Mouse (Mus musculus) heart, embryonic 13.5 days (tissue): ENCODE measurements at regions not wholly inside any gene's neighbourhood (a gene's known extent, or its start where the extent isn't known, plus 50 kb on each side); places are given as distances from the start of the nearest gene placed in this dataset.

Experiments used
- ATAC-seq: fragments of 200-750 bp; cut with Nextera tagmentation; 2 replicates; pipeline ENCODE4 v1.8.0; 2017; ENCODE audit warnings: moderate TSS enrichment; ENCODE audit not compliant: insufficient number of reproducible peaks, low FRiP score, low TSS enrichment; ENCODE audit errors: extremely low read depth
- H3K27ac ChIP-seq: fragments of 300-500 bp; sonication (generic); replicated peaks from 2 replicates; pipeline ENCODE4 v1.5.1; 2015; ENCODE audit warnings: moderate library complexity, mild to moderate bottlenecking, inconsistent platforms
- H3K27me3 ChIP-seq: fragments of 300-500 bp; sonication (generic); replicated peaks from 2 replicates; pipeline ENCODE4 v1.6.1; 2015; ENCODE audit warnings: mild to moderate bottlenecking, inconsistent platforms
- H3K36me3 ChIP-seq: fragments of 300-500 bp; sonication (generic); 2 replicates; pipeline ENCODE4 v1.6.1; 2015; ENCODE audit warnings: mild to moderate bottlenecking, inconsistent platforms
- H3K4me1 ChIP-seq: fragments of 300-500 bp; sonication (generic); 2 replicates; pipeline ENCODE4 v1.6.1; 2015; ENCODE audit warnings: inconsistent platforms
- H3K4me2 ChIP-seq: fragments of 300-500 bp; sonication (generic); 2 replicates; pipeline ENCODE4 v1.6.1; 2015; ENCODE audit warnings: inconsistent platforms, mild to moderate bottlenecking, moderate library complexity
- H3K4me3 ChIP-seq: fragments of 300-500 bp; sonication (generic); 2 replicates; pipeline ENCODE4 v1.5.1; 2015; ENCODE audit warnings: moderate library complexity, mild to moderate bottlenecking, inconsistent platforms
- H3K9ac ChIP-seq: fragments of 300-500 bp; sonication (generic); 2 replicates; pipeline ENCODE4 v1.6.1; 2015; ENCODE audit warnings: inconsistent platforms, mild to moderate bottlenecking, moderate library complexity
- H3K9me3 ChIP-seq: fragments of 300-500 bp; sonication (generic); 2 replicates; pipeline ENCODE4 v1.6.1; 2016; ENCODE audit warnings: inconsistent platforms
- WGBS: fragments of 180-500 bp; shearing (Covaris S2); methylation state at CpG from one replicate; pipeline ENCODE4 v1.1.7; 2015; ENCODE audit warnings: mixed read lengths; 5-methylcytosine and 5-hydroxymethylcytosine counted together

DNA sequence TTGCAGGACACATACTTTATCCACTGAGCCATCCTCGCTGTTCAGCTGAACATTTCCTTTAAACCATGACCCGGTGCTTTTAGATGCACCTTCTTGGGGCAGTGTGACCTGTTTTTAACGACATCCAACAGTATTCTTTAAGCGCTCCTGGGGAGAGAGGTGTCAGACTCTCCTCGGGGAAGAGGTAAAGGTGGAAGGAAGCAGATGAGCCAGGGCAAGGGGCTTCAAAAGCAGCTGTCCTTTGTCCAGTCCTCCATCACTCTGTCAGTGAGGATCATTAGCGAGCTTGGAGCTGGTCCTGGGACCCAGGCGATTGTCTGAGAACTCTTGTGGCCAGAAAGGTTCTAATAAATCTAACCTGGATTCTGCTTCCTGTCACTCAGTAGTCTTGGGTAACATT is 72.4 kb upstream of the Lrig1 start:
- Histone ChIP-seq H3K4me3 (no peak overlapping the region), H3K27ac (no peak overlapping the region), H3K4me1 (peaks cover 25% of the 10 kb centered on the region), H3K36me3 (no peaks in the 10 kb centered on the region), H3K9ac (no peak overlapping the region), H3K27me3 (0 out of 2 replicates have a peak, but pooled peaks cover 9% of the 10 kb centered on the region), H3K9me3 (no peaks in the 10 kb centered on the region), H3K4me2 (no peak overlapping the region)
- WGBS = 55% methylated on average over 7 of the region's 7 CpGs
- no peak for ATAC-seq

DNA sequence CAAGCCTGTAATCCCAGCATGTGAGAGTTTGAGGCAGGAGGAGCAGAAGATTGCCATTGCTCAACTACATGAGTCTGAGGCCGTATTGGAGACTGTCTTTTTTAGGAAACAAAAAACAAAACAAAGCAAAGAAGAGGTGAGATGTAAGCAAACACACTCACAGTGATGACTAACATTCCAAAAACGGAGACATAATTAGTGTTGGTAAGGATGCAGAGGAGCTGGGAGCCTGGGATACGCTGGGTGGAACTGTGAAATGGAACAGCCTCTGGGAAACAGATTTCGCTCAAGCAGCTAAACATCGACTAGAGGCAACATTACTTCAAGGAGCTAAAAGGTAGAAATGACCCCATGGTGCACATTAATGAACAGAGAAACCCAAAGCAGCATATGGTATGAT is 68.3 kb upstream of the Lrig1 start:
- Histone ChIP-seq H3K27me3 (0 out of 2 replicates have a peak, but pooled peaks cover 9% of the 10 kb centered on the region), H3K4me1 (peaks cover 8% of the 10 kb centered on the region), H3K36me3 (no peaks in the 10 kb centered on the region), H3K9me3 (no peaks in the 10 kb centered on the region), H3K4me3 (no peak overlapping the region), H3K27ac (no peak overlapping the region), H3K4me2 (no peak overlapping the region), H3K9ac (no peak overlapping the region)
- WGBS = 71% methylated on average over 5 of the region's 5 CpGs
- ATAC-seq = no peak

DNA sequence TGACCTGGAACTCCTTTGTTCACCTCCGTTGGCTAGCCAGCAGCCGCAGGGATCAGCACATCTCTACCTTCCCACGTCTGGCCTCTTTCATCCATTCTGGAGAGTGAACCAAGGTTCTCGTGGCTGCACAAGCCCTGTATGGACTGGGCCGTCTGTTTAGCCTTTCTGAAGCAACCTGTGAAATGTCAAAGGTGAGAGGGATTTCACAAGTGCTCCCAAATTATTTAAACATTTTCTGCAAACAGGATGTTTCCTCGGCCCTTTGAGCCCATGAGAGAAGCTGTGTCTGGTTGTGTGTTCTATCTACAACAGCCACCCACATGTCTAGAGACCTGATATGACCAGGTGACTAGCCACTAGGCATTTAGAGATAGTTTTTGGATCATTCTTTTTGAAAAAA is 65.8 kb upstream of the Lrig1 start:
- Histone ChIP-seq H3K9ac (no peak overlapping the region), H3K4me2 (no peak overlapping the region), H3K4me1 (0 out of 2 replicates have a peak, but pooled peaks cover 3% of the 10 kb centered on the region), H3K4me3 (no peak overlapping the region), H3K9me3 (no peaks in the 10 kb centered on the region), H3K27ac (no peak overlapping the region), H3K27me3 (0 out of 2 replicates have a peak, but pooled peaks cover 3% of the 10 kb centered on the region), H3K36me3 (no peaks in the 10 kb centered on the region)
- ATAC-seq = no peak
- WGBS = 70% methylated on average over 6 of the region's 6 CpGs

DNA sequence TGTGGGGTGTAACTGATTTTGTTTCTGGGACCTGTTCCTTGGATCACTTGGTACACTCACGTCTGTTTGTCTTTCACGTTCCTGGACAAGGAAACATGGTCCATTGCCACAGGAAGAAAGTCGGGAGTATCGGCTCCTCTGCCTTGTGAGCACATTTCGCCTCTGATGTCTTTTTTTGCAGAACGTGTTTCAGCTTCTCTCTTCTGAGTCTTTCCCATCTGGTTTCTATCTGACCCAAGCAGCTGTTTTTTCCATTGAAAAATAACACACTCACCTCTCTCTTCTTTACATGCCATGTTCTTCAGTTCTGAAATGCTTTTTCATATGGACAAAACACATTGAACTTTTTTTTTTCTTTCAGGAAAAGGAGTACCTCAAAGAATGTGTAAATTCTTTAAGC is 61.4 kb upstream of the Lrig1 start:
- H3K27ac ChIP-seq = no peak overlapping the region
- WGBS = 67% methylated on average over 6 of the region's 6 CpGs
- H3K9me3 ChIP-seq = no peaks in the 10 kb centered on the region
- no peaks in the 10 kb centered on the region for H3K36me3 ChIP-seq
- no peak overlapping the region for H3K4me3 ChIP-seq
- no peak for ATAC-seq
- H3K27me3 ChIP-seq = 0 out of 2 replicates have a peak, but pooled peaks cover 9% of the 10 kb centered on the region
- H3K4me2 ChIP-seq = no peak overlapping the region
- no peak overlapping the region for H3K9ac ChIP-seq
- 0 out of 2 replicates have a peak, but pooled peaks cover 3% of the 10 kb centered on the region for H3K4me1 ChIP-seq

DNA sequence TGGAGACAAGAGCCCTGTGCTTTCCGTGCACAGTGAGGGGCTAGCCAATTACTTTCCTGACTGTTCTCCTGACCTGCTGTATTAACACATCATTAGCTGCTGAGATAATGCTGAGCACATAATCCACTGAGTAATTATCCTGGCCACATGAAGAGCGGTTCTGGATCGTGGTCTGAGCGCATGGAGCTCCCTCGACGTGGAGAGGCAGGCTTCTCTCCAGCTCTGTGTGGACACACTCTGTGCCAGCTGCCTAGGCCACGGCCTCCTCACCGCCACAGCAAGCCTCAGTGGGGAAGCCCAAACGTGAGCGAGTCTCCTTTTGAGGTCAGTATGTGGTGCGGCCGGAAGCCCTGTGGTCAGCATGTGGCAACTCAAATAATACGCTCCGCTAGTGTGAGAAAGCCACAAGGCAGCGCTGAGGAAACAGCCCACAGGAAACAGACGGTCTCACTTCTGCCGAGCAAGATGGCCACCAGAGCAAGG is 60.7 kb upstream of the Lrig1 start:
- Histone ChIP-seq H3K27me3 (0 out of 2 replicates have a peak, but pooled peaks cover 9% of the 10 kb centered on the region), H3K27ac (no peak overlapping the region; the same call in 1 of the 2 replicates), H3K4me2 (no peak overlapping the region), H3K4me3 (no peak overlapping the region), H3K36me3 (no peaks in the 10 kb centered on the region), H3K9me3 (no peaks in the 10 kb centered on the region), H3K4me1 (0 out of 2 replicates have a peak, but pooled peaks cover 3% of the 10 kb centered on the region), H3K9ac (no peak overlapping the region)
- whole genome bisulfite sequencing = 61% methylated on average over 17 of the region's 17 CpGs
- ATAC-seq = no peak

DNA sequence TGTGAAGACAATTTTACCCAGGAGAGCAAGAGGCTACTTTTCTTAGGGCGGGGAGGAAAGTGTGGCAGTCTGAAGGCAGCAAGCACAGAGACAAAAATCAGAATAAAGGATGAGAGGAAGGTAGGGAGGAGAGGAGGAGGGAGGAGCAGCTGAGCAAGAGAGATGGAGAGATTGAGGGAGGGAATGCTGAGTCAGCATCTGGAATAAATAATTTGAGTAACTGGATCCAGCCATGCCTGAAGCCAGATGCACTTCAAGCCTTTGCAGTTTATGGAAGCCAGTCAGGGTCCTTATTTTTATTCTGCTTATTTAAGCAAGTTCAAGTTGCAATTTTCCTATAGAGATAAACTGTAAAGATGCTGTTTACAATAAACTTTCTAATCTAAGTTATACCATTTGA is 59.7 kb upstream of the Lrig1 start:
- Histone ChIP-seq H3K9ac (no peak overlapping the region), H3K4me1 (peaks cover 7% of the 10 kb centered on the region; the same call in 1 of the 2 replicates), H3K4me3 (no peak overlapping the region), H3K4me2 (no peak overlapping the region), H3K36me3 (no peaks in the 10 kb centered on the region), H3K9me3 (no peaks in the 10 kb centered on the region), H3K27ac (no peak overlapping the region), H3K27me3 (0 out of 2 replicates have a peak, but pooled peaks cover 9% of the 10 kb centered on the region)
- WGBS = 83% methylated on average over 1 of the region's 1 CpGs
- no peak for ATAC-seq

DNA sequence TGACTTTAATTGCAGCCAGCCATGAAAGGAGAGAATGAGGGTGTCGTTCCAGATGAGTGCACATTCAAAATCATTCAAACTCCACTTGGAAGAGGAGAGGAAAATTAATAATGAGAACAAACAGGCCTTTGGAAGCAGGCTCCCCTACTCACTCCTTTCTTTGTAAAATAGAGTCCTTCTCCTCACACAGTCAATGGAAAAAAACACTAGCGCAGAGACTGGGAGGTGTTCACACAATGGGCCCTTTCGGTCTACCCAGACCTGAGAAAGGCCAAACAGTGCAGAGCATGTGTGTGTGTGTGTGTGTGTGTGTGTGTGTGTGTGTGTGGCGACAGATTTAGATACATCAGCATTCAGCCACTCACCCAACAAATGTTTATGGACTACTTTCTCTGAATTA is 56.0 kb upstream of the Lrig1 start:
- Histone ChIP-seq H3K4me3 (no peak overlapping the region), H3K4me1 (peaks cover 6% of the 10 kb centered on the region; the same call in 1 of the 2 replicates), H3K9me3 (no peaks in the 10 kb centered on the region), H3K4me2 (no peak overlapping the region), H3K9ac (no peak overlapping the region), H3K27ac (no peak overlapping the region), H3K36me3 (no peaks in the 10 kb centered on the region), H3K27me3 (0 out of 2 replicates have a peak, but pooled peaks cover 9% of the 10 kb centered on the region)
- no peak for ATAC-seq
- WGBS = 69% methylated on average over 4 of the region's 4 CpGs

DNA sequence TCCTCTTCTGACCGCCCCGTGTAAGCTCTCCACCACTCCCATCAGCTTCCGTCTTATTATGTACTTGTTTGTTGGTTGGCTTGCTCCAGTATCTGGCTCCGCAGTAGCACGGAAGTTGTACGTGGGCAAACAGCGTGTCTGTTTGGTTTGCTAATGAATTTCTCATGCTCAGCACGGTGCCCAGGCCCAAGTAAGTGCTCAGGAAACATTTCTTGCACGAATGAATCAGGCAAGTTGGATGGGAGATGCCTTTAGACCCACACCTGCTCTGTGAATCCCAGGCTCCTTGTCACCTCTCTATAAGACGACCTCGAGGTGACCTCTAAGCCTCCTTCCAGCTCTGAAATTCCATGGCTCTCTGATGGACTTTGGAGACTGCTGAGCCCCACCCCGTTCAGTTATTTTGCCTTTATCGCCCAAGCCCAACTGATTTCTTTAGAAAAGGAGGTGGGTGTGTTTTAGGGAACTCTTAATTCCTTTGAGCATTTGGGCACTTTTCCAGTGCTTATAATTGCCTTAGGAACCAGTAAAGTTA is 55.4 kb upstream of the Lrig1 start:
- Histone ChIP-seq H3K9me3 (no peaks in the 10 kb centered on the region), H3K4me3 (no peak overlapping the region), H3K4me2 (no peak overlapping the region), H3K36me3 (no peaks in the 10 kb centered on the region), H3K27me3 (0 out of 2 replicates have a peak, but pooled peaks cover 5% of the 10 kb centered on the region), H3K27ac (no peak overlapping the region), H3K9ac (no peak overlapping the region), H3K4me1 (peaks cover 4% of the 10 kb centered on the region; the same call in 1 of the 2 replicates)
- WGBS = 64% methylated on average over 13 of the region's 13 CpGs
- no peak for ATAC-seq

DNA sequence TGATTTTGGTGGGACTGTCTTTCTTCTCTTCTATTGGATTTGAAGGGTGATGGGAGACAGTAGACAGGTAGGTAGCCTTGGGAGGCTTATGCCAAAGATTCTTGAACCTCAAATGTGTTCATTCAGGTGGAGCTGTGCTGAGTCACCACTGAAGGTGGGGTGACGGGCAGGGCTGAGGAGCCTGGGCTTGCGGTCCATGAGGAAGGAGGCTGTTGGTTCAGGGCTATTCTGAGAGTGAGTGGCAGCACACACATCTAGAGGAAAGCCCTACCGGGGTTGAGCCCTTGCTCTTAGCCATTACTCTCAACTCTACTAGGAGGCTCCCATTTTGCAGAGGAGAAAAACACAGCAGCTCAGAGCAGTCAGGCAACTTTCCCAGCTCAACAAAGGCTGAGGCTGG is 54.6 kb upstream of the Lrig1 start:
- WGBS = 66% methylated on average over 3 of the region's 3 CpGs
- H3K4me2 ChIP-seq = no peak overlapping the region
- 0 out of 2 replicates have a peak, but pooled peaks cover 5% of the 10 kb centered on the region for H3K27me3 ChIP-seq
- H3K27ac ChIP-seq = no peak overlapping the region
- H3K9me3 ChIP-seq = no peaks in the 10 kb centered on the region
- H3K4me3 ChIP-seq = no peak overlapping the region
- no peak overlapping the region for H3K9ac ChIP-seq
- no peak for ATAC-seq
- peaks cover 4% of the 10 kb centered on the region; the same call in 1 of the 2 replicates for H3K4me1 ChIP-seq
- H3K36me3 ChIP-seq = no peaks in the 10 kb centered on the region

DNA sequence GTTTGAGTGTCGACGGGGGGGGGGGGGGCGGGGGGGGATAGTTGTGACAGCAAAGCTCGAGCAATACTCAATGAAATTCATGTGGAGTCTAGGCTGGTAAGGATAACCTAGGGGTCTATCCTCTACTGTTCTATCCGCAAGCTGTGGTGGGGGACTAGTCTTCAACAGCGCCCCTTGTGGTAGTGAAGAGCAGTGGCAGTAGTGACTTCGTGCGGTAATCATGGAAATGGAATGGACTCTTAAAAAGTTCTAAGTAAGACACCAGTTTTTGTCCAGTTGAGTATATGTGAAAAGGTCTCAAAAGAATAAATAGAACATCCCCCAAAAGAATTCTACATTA is 51.1 kb upstream of the Lrig1 start:
- WGBS = 24% methylated on average over 8 of the region's 8 CpGs
- ATAC-seq = no peak
- Histone ChIP-seq H3K36me3 (no peaks in the 10 kb centered on the region), H3K9me3 (no peaks in the 10 kb centered on the region), H3K4me2 (no peak overlapping the region), H3K27ac (no peak overlapping the region), H3K27me3 (no peaks in the 10 kb centered on the region), H3K4me1 (peaks cover 4% of the 10 kb centered on the region; the same call in 1 of the 2 replicates), H3K9ac (no peak overlapping the region), H3K4me3 (no peak overlapping the region)

DNA sequence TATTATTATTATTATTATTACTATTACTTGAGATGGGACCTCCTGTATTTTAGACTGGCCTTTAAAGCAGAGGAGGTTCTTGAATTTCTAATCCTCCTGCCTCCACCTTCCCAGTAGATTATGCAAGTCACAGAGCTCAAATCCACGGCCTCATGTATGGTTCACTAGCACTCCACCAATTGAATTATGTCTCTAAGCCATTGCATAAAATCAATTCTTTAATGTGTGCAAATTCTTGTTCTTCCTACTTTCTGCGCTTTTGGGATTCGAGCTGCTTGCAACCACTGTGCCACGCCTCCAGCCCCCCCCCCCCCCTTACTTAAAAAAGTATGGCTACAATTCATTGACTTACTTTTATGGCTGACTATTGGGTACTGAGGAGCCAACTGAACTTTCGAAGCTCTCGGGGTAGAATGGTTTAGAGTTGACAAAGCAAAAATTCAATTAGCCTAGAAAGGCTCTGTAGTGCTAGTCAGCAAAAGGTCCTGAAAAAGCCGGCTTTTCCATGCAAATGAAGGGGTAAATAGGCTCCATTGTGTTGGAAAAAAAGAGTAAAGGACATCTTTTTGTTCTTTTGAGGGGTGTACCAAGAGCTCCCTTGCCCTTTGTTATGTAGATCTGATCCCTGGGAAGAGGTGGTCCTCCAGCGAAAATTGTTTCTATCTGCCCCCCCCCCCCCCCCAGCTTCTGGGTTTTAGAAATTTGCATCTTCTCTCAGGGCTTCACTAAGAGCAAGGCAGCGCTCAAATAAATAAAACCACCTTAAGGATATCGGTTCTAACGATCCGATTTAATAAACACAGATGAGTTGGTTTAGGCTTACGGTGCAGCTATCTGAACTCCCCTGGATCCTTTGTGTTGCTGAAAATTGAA is 50.5 kb upstream of the Lrig1 start:
- Histone ChIP-seq H3K4me2 (no peak overlapping the region), H3K9me3 (no peaks in the 10 kb centered on the region), H3K4me1 (peaks cover 3% of the 10 kb centered on the region; the same call in 1 of the 2 replicates), H3K4me3 (no peak overlapping the region), H3K36me3 (no peaks in the 10 kb centered on the region), H3K27ac (no peak overlapping the region), H3K27me3 (no peaks in the 10 kb centered on the region), H3K9ac (no peak overlapping the region)
- 29% methylated on average over 13 of the region's 13 CpGs for WGBS
- ATAC-seq = no peak
